In the genomic region with DNA sequence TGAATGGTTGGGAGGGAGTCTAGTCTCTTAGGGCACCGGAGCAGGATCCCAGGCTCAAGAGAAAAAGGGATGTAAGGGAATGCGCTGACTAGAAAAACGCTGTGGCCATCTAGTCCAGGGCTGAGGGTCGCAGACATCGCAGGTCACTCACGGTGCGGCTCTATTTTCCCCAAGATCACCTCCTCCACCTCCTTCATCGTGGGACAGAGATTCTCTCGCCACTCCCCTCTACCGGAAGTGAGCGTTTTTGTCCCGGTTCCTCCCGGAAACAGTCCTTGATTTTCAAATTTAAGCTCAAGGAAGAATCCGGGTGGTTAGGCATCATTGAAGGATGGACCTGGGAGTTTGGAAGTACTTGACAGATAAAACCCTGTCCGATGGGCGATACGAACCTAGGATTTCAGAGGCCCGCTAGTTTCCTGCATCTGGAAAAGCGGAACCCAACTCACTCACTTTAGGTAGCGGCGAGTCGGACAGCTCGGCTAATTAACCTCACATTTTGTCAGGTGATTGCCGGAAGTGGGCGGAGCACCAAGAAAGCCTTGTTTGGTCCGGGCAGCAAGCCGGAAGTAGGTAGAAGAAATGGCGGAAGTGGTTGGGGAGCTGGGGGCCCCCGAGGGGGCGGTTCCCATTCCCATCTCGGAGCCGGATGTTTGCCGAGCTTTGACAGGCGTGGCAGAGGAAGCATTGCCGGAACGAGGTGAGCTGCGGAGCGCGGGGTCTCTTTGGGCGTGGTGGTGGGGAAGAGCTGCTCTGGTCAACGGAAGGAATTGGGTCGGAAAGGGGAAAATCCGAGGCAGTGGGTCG, we compare ENCODE assay signal across 8 mouse cellular contexts. TPM values are rescaled to one million over a fixed set of nuclear protein-coding genes. Genes with fewer than 3 reads are reported as not detected.
A peak's percentile ranks its signal among the peaks of the same experiment; 100 is the strongest.
DNase-seq lines count a peak whose midpoint lies in the region; ATAC-seq and TF ChIP-seq lines count a peak whose summit lies in the region.

A gene (minus strand): TSS at position 239 of the 807 bp plus-strand sequence.
A gene (plus strand): TSS at position 308 of the 807 bp plus-strand sequence.

- H3K36me3 ChIP-seq in embryonic facial prominence, embryonic 13.5 days: peaks cover 54% of the 10 kb centered on the region
- no peaks in the 10 kb centered on the region; the same call in 1 of the 2 replicates for H3K36me3 ChIP-seq in kidney, adult 2 months (ENCODE audit: control insufficient read depth, insufficient read depth, low read length)
- H3K36me3 ChIP-seq in limb, embryonic 12.5 days: peaks cover 56% of the 10 kb centered on the region
- peaks cover 31% of the 10 kb centered on the region for H3K36me3 ChIP-seq in midbrain, embryonic 15.5 days (replicated peaks)
- H3K36me3 ChIP-seq in spleen, adult 2 months (ENCODE audit: control insufficient read depth, insufficient read depth, low read length): peaks cover 23% of the 10 kb centered on the region

- peak; percentile 91 for ATAC-seq in embryonic facial prominence, embryonic 13.5 days (ENCODE audit: insufficient number of reproducible peaks, insufficient read depth, low FRiP score, low TSS enrichment, low read depth)
- peak; percentile 86 for ATAC-seq in limb, embryonic 12.5 days (ENCODE audit: insufficient number of reproducible peaks, insufficient read depth, low FRiP score, low TSS enrichment, low read depth)
- peak; percentile 94 for ATAC-seq in midbrain, embryonic 15.5 days (replicated peaks)

- peak; percentile 62 for TF ChIP-seq POLR2A in kidney, adult 2 months (IDR thresholded peaks at IDR 0.05; ENCODE audit: low read depth, low read length)
- TF ChIP-seq POLR2A in spleen, adult 2 months (IDR thresholded peaks at IDR 0.05; ENCODE audit: low read depth, low read length): peak; percentile 17; the same call in 1 of the 2 replicates

- TF ChIP-seq CTCF in kidney, adult 2 months (conservative IDR thresholded peaks at IDR 0.05; ENCODE audit: insufficient read depth, insufficient read length, low read depth, low read length): no peak
- no peak for TF ChIP-seq CTCF in spleen, adult 2 months (IDR thresholded peaks at IDR 0.05; ENCODE audit: extremely low read depth, insufficient read depth, insufficient read length, insufficient replicate concordance)

- peak within 1 kb of the TSS; percentile 94 for H3K27ac ChIP-seq in embryonic facial prominence, embryonic 13.5 days
- peak within 1 kb of the TSS; percentile 95 for H3K27ac ChIP-seq in kidney, adult 2 months (ENCODE audit: insufficient read depth, low read depth, low read length)
- H3K27ac ChIP-seq in limb, embryonic 12.5 days: peak within 1 kb of the TSS; percentile 91
- H3K27ac ChIP-seq in midbrain, embryonic 15.5 days: peak within 1 kb of the TSS; percentile 87
- H3K27ac ChIP-seq in spleen, adult 2 months (ENCODE audit: insufficient read depth, low read length): peak within 1 kb of the TSS; percentile 93

- peak; percentile 94 for DNase-seq in 3134 (ENCODE audit: extremely low read depth, insufficient read length, low spot score)
- peak; percentile 97 for DNase-seq in adrenal gland, postnatal 36 days
- DNase-seq in heart, adult 18-20 months: peak; percentile 98 to 99
- peak; percentile 99 for DNase-seq in kidney, adult 2 months
- DNase-seq in spleen, adult 2 months (ENCODE audit: low read depth in 1 of 2, low spot score in 2 of 2): peak; percentile 93 to 98

- peak within 1 kb of the TSS; percentile 94 for H3K9ac ChIP-seq in embryonic facial prominence, embryonic 13.5 days
- peak within 1 kb of the TSS; percentile 97 for H3K9ac ChIP-seq in limb, embryonic 12.5 days (replicated peaks)
- H3K9ac ChIP-seq in midbrain, embryonic 15.5 days: peak within 1 kb of the TSS; percentile 92

- WGBS in embryonic facial prominence, embryonic 13.5 days: under 1% methylated on average over 44 of the region's 44 CpGs
- under 1% methylated on average over 44 of the region's 44 CpGs for WGBS in kidney, adult 2 months
- WGBS in limb, embryonic 12.5 days: under 1% methylated on average over 44 of the region's 44 CpGs
- WGBS in midbrain, embryonic 15.5 days: under 1% methylated on average over 44 of the region's 44 CpGs
- under 1% methylated on average over 44 of the region's 44 CpGs for WGBS in spleen, adult 2 months

- no peaks in the 10 kb centered on the region for H3K9me3 ChIP-seq in embryonic facial prominence, embryonic 13.5 days
- H3K9me3 ChIP-seq in limb, embryonic 12.5 days: no peaks in the 10 kb centered on the region
- no peaks in the 10 kb centered on the region for H3K9me3 ChIP-seq in midbrain, embryonic 15.5 days

- H3K4me2 ChIP-seq in embryonic facial prominence, embryonic 13.5 days: peak within 1 kb of the TSS; percentile 94
- H3K4me2 ChIP-seq in limb, embryonic 12.5 days: peak within 1 kb of the TSS; percentile 95
- H3K4me2 ChIP-seq in midbrain, embryonic 15.5 days: peak within 1 kb of the TSS; percentile 100

- H3K27me3 ChIP-seq in embryonic facial prominence, embryonic 13.5 days: no peaks in the 10 kb centered on the region
- no peaks in the 10 kb centered on the region for H3K27me3 ChIP-seq in kidney, adult 2 months (replicated peaks; ENCODE audit: control insufficient read depth, insufficient read depth, low read length)
- H3K27me3 ChIP-seq in limb, embryonic 12.5 days: no peaks in the 10 kb centered on the region
- no peaks in the 10 kb centered on the region for H3K27me3 ChIP-seq in midbrain, embryonic 15.5 days (replicated peaks)
- no peaks in the 10 kb centered on the region for H3K27me3 ChIP-seq in spleen, adult 2 months (ENCODE audit: control insufficient read depth, insufficient read depth, low read length)

- H3K4me1 ChIP-seq in embryonic facial prominence, embryonic 13.5 days: peaks cover 22% of the 10 kb centered on the region
- no peaks in the 10 kb centered on the region for H3K4me1 ChIP-seq in kidney, adult 2 months (ENCODE audit: control insufficient read depth, insufficient read depth, low read length)
- peaks cover 18% of the 10 kb centered on the region for H3K4me1 ChIP-seq in limb, embryonic 12.5 days (replicated peaks)
- H3K4me1 ChIP-seq in midbrain, embryonic 15.5 days: peaks cover 39% of the 10 kb centered on the region
- H3K4me1 ChIP-seq in spleen, adult 2 months (ENCODE audit: control insufficient read depth, insufficient read depth, insufficient read length): peaks cover 5% of the 10 kb centered on the region; the same call in 1 of the 2 replicates

- H3K4me3 ChIP-seq in embryonic facial prominence, embryonic 13.5 days: peak within 1 kb of the TSS; percentile 86
- H3K4me3 ChIP-seq in kidney, adult 2 months (ENCODE audit: insufficient read depth, low read depth, low read length): peak within 1 kb of the TSS; percentile 80
- H3K4me3 ChIP-seq in limb, embryonic 12.5 days (replicated peaks): peak within 1 kb of the TSS; percentile 93
- peak within 1 kb of the TSS; percentile 89 for H3K4me3 ChIP-seq in midbrain, embryonic 15.5 days
- peak within 1 kb of the TSS; percentile 83 for H3K4me3 ChIP-seq in spleen, adult 2 months (ENCODE audit: extremely low read depth, insufficient read depth, insufficient read length)

RNA-seq across cellular contexts. Expression of the first gene that starts in this region (rescaled TPM):
- 10 to 100 TPM in 1 of 2 experiments, 1 to 10 TPM in 1; 9.7 to 11.6 TPM for total RNA-seq in adrenal gland, postnatal 36 days (2021)
- 13.9 and 14.3 TPM in 2 replicates for polyA plus RNA-seq in embryonic facial prominence, embryonic 13.5 days (2015; fragmentation: Nextera tagmentation; extraction: Ambion mirVana)
- total RNA-seq in heart, adult 18-20 months (2021): 1 to 10 TPM; 3.6 to 4.6 TPM
- polyA plus RNA-seq in kidney, adult 2 months (2012; rRNA removed): 8.4 and 10.0 TPM in 2 replicates
- polyA plus RNA-seq in limb, embryonic 12.5 days (2016; fragmentation: Nextera tagmentation; extraction: Ambion mirVana): 12.6 and 12.8 TPM in 2 replicates
- 15.3 and 18.3 TPM in 2 replicates for polyA plus RNA-seq in midbrain, embryonic 15.5 days (2015; fragmentation: Nextera tagmentation; extraction: Ambion mirVana)
- 13.3 and 17.4 TPM in 2 replicates for polyA plus RNA-seq in spleen, adult 2 months (2012; rRNA removed)

RNA-seq across cellular contexts. Expression of the second gene that starts in this region (rescaled TPM):
- 10 to 100 TPM; 63.7 to 68.4 TPM for total RNA-seq in adrenal gland, postnatal 36 days (2021)
- 92.9 and 108 TPM in 2 replicates for polyA plus RNA-seq in embryonic facial prominence, embryonic 13.5 days (2015; fragmentation: Nextera tagmentation; extraction: Ambion mirVana)
- 10 to 100 TPM; 22.1 to 26.5 TPM for total RNA-seq in heart, adult 18-20 months (2021)
- polyA plus RNA-seq in kidney, adult 2 months (2012; rRNA removed): 90.2 and 91.6 TPM in 2 replicates
- polyA plus RNA-seq in limb, embryonic 12.5 days (2016; fragmentation: Nextera tagmentation; extraction: Ambion mirVana): 76.3 and 76.9 TPM in 2 replicates
- 97.9 and 99.9 TPM in 2 replicates for polyA plus RNA-seq in midbrain, embryonic 15.5 days (2015; fragmentation: Nextera tagmentation; extraction: Ambion mirVana)
- polyA plus RNA-seq in spleen, adult 2 months (2012; rRNA removed): 66.7 and 76.9 TPM in 2 replicates

Comparison
In these comparisons a context has a peak if more than half of its experiments do, and no peak if none do; other contexts are left out.
1. Peak in every context shown above with its lines: DNase-seq, ATAC-seq, H3K4me3 ChIP-seq and H3K27ac ChIP-seq.